Mouse (Mus musculus): ENCODE data around the gene Myo1d.
"Not testable (repeated sequence)": the region's sequence is repeated elsewhere in the genome, so short reads cannot be mapped to it uniquely, and the experiment has no call there.

The Myo1d gene

DNA sequence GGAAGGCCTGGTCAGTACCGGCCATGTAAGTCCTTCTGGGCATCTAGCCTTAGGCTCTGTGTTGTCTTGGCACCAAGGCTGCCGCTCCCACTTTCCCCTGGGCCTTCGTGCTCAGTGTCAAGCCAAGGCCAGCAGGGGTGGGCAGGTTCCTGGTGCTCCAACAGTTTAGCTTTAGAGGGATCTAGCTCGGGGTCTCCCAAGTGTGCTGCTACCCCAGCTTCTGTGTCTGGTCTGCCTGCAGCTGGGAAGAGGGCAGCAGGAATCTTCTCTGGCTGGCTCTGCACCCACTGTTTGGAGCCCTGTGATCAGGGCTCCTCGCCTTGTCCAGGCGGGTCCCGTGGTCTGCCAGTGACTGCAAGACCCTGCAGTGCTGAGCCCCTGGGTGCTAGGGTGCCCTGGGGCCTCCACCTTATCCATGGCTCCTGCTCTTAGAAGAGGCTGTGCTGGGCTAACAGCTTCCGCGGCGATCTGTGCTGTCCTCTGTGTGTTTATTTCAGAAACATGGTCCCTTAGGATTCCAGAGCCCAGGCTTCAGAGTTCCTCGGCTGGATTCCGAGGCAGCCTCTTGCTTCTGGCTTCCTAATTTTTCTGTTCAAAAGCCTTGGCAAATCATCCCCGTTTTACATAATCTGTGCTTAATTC is 298.3 kb downstream of the Myo1d start:
- no peak for DNase-seq (ENCODE audit: low spot score)

DNA sequence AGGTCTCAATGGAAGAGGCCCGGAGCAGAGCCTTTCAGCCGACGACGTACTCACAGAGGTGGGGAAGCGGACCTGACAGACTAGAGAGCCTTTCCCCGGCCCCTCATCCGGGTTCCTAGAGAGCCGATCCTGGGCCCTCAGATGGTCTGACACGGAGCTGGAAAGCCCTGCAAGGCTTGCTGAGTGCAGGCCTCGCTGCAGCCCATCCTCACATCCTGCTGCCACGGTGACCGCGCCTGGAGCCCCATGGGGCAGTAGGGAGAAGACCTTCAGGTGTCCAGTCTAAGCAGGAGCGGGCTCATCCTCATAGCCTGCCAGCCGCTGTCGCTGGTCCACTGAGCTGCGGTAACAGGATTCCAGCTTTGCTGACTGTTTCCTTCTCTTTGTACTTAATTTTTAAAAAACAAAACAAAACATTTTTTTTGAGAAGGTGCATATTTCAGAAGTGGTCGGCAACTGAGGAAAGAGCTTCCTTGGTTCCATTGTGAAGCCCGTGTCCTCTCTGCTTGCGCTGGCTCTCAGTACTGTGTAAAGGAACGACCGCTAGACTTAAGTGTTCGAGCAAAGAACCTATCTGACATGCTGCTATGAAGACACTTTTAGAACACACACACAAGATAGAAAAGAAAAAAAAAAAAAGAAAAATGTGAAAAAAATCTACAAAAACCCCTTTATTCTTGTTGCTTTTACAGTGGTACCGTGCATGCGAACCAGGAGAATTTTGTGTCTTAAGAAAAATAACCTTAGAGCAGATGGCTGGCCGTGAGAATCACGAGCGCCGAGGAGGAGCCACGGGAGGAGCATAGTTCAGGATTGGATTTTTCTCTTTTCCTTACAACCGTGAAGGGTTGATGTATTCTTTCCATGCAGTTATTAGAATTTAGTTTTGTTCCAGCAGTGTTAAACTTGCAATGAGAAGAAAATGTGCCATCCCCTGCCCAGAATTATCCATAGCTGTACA is 299.6 kb downstream of the Myo1d start:
- no peak for DNase-seq (ENCODE audit: low spot score)

DNA sequence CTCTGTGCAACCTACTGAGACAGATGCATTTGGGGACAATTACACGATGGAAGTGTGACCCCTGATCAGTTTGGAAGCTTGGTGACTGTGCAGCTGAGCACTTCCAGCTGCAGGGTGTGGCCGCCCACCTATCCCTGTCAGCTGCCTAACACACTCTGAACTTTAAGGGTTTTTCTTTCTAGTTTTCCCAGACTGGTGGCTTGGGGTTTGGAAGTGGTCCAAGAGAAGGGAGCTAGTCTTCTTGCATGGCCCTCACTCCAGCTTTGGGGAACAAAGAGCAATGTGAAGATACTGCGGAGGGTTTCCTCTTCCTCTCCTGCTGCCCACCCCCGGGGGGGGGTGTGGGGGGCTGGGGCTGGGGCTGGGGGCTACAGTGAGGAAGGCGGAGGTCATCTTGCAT is 300.4 kb downstream of the Myo1d start:
- no peak for DNase-seq (ENCODE audit: low spot score)

DNA sequence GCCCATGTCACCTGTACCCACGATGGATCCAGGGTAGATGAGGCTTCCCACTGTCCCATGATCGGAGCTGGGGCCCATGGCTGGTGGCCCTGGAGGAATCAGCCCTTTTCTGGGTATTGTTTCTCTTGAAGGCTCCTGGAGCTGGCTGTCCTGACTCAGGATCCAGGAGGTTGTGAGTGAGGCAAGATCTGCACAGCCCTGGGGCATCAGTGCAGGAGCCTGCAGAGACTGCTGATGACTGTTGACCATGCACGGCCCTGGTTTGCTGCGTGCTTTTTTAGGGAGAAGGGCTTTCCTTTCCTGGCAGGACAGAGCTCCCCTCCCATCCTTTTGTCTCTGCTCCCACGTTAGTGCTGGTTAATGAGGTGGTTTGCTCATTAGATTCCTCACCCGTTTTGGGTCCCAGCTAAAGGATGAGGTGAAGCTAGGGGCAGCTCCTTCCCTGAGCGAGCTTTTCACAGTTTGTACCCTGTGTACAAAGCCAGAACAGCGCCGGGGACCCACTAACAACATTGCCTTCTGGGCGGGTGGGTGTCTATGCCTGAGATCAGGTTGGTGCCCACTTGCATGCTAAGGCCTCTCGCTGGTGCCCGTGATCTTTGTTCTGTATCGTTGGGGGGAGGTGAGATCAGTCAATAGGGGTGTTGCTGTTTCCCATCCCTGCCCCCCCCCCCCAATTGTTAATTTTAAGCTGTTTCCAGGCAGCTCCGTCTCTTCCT is 301.0 kb downstream of the Myo1d start:
- no peak for DNase-seq (ENCODE audit: low spot score)

DNA sequence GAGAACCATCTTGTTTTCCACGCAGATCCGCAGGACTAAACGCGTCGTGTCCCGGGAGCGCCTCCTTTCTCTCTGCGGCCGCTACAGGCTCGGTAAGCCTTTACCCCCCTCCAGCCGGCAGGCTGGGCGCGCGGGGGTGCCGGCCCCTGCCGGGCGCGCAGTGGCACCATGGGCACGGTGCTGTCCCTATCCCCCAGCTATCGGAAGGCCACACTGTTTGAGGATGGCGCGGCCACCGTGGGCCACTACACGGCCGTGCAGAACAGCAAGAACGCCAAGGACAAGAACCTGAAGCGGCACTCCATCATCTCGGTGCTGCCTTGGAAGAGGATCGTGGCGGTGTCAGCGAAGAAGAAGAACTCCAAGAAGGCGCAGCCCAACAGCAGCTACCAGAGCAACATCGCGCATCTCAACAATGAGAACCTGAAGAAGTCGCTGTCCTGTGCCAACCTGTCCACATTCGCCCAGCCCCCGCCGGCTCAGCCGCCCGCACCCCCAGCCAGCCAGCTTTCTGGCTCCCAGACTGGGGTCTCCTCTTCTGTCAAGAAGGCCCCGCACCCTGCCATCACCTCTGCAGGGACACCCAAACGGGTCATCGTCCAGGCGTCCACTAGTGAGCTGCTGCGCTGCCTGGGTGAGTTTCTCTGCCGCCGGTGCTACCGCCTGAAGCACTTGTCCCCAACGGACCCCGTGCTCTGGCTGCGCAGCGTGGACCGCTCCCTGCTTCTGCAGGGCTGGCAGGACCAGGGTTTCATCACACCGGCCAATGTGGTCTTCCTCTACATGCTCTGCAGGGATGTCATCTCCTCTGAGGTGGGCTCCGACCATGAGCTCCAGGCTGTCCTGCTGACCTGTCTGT is 302.3 kb downstream of the Myo1d start:
- no peak for DNase-seq (ENCODE audit: low spot score)

DNA sequence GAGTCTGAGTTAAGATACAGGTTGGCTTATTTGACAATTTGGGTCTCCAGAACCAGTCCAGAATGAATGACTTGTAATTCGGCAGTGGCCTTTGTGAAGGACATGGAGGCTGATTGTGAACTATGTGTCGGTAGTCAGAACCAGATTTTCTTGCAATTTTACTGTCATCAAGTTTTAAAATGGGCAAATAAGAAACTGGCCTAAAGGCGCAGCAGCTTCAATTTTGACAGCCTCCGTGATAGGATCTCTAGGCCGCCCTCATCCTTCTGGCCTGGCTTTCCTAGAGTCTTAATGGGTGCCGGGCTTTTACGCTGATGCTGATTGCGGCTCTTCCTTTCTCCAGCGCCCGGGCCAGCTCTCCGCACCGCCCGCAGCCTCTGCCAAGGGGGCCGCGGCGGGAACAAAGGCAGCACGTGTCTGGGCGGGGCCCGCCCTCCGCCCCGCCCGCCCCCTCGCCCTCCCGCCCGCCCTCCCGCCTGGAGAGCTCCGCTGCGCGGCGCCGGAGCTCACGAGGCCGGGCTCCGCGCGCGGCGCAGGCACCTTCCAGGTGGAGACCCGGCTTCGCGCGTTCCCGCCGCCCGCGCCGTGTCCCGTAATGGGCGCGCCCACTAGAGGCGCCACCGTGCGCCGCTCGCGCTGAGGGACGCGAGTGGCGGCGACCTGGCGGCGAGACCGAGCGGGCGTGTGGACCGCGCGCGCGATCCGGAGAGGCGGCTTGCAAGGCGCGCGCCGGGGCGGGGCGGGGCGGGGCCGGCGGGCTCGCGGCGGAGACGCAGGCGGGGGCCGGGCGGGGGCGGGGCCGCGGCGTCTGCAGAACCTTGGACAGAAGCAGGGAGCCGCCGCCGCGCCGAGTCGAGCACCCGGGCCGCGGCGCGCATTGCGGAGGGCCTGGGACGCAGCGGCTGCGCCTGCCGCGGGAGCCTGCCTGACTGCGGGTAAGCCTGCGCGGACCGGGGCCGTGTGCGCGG is 303.3 kb downstream of the Myo1d start, which contains the start of gene Cdk5r1:
Gene Cdk5r1, plus strand, starts transcription at position 802 of the 968 bp plus-strand sequence.
- DNase-seq (ENCODE audit: low spot score) = peak; percentile 95

DNA sequence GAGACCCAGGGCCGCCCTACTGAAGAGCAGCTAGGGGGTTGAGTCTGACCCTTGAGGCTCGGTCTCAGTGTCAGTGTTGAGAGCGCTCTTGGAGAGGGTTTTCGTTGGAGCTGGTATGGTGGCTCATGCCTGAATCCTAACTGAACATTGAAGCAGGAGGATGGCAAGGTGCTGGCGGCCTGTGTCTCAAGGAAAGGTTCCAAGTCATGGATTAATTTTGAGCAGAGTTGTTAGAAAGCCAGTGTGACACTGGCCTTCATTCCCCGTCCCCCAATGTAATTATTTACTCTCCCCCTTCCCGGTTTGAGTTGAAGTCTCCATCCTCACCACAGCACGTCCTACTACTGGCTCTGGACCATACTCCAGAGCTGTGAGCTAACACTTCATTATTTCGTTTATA is 304.3 kb downstream of the Myo1d start:
- no peak for DNase-seq (ENCODE audit: low spot score)

DNA sequence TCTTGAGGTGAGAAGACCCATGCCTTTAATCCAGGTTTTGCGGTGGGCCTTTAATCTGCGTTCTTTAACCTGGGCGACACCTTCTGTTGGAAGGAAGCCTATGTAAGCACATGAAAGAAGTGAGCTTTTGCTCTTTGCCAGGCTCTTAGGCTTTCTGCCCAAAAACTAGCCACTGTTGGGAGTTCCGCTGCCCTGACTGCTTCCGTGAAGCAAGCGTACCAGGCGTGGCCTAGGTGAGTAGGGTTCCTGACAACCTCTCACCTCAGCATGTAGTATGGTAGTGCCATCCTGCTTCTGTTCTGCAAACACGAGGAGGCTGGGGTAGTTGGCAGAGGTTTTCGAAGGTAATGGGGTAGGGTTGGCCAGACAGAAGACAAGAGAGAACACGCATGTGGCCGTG is 305.0 kb downstream of the Myo1d start:
- DNase-seq (ENCODE audit: low spot score) = no peak

DNA sequence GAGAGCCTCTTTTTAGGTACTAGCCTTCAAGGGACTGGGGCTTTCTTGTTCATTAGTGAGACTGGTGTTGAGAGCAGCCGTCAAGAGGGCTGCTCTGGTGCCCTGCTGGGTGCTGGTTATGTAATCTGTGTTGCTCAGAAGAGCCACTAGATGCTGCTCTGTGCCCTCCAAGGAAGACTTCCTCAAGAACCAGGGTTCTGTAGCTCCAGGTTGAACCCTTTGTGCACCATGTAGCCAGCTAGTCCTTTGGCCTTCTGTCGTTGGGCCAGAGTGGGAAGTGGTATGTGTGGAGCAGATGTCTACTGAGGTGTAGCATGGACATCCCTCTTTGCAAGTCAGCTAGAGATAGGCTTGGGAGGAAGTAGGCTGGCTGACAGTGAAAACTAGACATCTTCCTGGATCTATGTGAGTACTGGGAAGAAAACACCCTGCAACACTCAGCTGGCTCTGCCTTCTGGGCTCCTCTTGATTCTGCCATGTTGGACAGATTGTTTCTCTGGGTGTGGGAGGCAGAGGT is 305.6 kb downstream of the Myo1d start:
- DNase-seq (ENCODE audit: low spot score) = peak; percentile 38

DNA sequence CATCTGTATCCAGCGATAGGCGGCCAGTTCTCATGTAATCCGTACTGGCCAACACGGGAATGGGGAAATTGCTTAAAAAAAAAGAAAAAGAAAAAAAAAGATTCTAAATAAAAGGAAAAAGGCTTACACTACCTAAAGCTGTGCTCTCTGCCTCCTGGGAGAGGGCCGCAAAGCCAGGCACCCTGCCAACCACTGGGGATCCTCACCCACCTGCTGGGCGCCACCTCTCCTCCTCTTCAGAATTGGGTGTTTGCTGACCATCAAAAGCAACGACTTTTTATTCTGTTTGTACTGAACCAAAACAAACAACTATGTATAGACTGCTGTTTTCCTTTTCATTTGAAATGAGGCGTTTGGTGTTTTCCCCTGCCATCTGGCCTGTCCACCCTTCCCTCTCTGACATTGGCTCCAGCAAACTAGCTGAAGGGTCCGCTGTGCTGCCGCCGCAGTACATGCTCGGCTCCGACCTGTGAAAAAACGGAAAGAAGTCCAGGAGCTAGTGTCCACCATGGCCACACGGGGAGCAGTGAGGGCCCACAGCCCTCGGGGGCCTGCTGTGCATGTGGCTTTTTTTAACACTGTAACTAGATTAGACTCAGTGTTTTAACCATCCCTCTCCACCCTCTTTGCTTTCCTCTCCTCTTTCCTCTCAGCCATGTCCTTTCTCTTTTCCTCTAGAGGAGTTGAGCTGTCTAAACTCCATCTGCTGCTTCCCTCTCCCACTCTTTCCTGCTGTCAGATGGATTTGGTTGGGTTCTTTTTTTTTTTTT is 307.8 kb downstream of the Myo1d start:
- DNase-seq (ENCODE audit: low spot score) = no peak

DNA sequence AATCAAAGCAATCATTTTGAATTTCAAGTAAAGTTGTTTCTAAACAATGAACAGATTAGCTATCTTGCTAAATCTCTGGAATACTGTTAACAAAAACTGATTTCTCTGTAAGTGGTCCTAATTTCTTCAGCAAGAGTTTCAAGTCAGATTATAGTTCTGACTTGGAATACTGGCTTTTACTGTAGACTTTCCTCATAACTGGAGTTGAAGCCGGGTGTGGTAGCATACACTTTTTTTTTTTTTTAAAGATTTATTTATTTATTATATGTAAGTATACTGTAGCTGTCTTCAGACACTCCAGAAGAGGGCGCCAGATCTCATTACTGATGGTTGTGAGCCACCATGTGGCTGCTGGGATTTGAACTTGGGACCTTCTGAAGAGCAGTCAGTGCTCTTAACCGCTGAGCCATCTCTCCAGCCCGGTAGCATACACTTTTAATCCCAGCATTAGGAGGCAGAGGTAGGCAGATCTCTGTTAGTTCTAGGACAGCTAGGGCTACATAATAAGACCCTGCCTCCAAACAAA is 316.2 kb downstream of the Myo1d start:
- DNase-seq (ENCODE audit: low spot score) = not testable (repeated sequence)

DNA sequence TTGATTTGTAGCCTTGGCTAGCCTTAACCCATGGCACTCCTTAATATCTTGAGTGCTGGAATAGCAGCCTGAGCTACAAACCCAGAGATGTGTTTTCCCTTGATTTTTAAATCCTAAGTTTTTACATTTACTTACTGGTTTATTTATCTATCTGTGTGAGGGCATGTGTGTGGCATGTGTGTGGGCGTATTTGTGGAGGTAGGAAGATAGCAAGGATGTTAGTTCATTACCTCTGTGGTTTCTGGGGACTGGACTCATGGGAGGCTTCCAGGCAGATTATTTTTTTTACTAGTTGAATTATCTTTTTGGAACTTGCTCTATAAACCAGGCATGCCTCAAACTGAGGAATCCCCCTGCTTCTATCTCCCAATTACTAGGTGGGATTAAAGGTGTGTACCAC is 326.6 kb downstream of the Myo1d start:
- DNase-seq (ENCODE audit: low spot score) = no peak

DNA sequence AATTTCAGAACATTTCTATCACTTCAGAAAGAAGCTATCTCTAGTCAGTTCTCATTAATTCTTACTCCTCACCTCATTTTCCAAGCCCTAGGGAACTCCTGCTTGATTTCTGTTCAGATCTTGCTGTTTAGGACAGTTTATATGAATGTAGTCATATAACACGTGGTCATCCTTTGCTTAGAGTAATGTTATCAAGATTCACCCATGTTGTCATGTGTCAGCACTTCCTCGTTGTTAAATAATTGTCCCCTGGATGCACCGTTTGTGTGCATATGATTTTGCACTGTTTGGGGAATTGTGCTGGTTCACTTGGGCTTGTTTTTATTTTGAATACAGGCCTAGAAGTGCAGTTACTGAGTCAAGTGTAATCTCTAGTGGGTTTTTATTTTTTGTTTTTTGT is 327.6 kb downstream of the Myo1d start:
- DNase-seq (ENCODE audit: low spot score) = no peak

DNA sequence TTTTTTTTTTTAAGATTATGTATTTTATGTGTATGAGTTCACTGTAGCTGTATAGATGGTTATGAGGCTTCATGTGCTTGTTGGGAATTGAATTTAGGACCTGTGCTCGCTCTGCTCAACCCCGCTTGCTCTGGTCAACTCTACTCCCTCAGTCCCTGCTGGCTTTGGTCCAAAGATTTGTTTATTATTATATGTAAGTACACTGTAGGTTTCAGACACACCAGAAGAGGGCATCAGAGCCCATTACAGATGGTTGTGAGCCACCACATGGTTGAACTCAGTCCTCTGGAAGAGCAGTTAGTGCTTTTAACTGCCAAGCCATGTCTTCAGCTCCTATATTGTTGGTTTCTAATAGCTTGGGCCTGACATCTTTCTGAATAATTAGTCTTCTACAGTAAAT is 330.0 kb downstream of the Myo1d start:
- DNase-seq (ENCODE audit: low spot score) = no peak

DNA sequence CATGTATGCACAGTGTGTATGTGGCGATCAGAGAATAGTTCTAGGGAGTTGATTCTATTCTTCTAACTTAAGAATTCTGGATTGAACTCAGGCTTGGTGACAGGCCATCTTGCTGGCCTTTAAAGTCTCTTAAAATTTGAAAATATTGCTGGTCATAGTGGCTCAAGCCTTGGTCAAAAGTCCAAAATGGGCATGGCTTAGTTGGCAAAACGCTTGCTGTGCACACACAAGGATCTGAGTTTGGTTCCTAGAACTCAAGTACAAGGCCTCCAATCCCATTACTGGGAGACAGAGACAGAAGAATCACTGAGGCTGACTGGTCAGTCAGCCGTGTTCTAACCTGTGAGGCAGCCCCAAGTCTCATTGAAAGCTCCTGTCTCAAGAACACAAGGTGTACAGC is 332.9 kb downstream of the Myo1d start:
- no peak for DNase-seq (ENCODE audit: low spot score)
